Mouse (Mus musculus): ENCODE measurements around the gene Herc2.

DNA sequence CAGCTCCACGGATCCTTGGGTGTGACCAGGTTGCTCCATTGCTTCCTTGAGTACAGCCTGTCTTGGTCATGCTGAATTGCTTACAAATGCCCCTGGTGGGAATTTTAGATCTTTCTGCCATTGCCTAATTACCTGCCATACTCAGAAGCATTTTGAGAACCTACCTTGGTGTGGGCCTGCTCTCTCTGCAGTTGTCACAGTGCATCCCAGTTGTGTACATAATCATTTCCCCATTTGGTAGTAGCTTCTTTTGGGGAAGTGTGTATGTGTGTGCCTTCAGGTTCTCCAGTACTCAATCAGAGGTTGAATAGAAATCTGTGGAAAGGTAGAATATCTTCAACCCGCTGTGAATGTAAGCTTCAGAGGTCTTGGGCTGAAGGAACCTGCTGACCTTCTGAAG, 153.3 kb downstream of the Herc2 start:
- TF ChIP-seq CTCF (IDR thresholded peaks at IDR 0.05), result no peak
- no peak for TF ChIP-seq EP300 (IDR thresholded peaks at IDR 0.05; ENCODE audit: insufficient read depth, low read depth, low read length)

Data from heart, adult 2 months (tissue).